Mouse (Mus musculus): Measurements from ENCODE around the gene Igdcc3. TPM values are rescaled to one million over a fixed set of nuclear protein-coding genes. Genes with fewer than 3 reads are reported as not detected.
A peak's percentile ranks its signal among the peaks of the same experiment; 100 is the strongest.

Gene Igdcc3
- polyA plus RNA-seq (2016; fragmentation: Nextera tagmentation; extraction: Ambion mirVana) = 230 and 420 TPM in 2 replicates

- peaks cover 81% of the 10 kb centered on the region for H3K4me1 ChIP-seq
- under 1% methylated on average over 45 of the region's 48 CpGs for WGBS
- H3K9me3 ChIP-seq (replicated peaks) = no peaks in the 10 kb centered on the region
- peak within 1 kb of the TSS; percentile 79 for H3K4me3 ChIP-seq
- DNase-seq (ENCODE audit: low spot score) = peak; percentile 88
- H3K27me3 ChIP-seq (ENCODE audit: low read depth, poor library complexity, severe bottlenecking) = no peaks in the 10 kb centered on the region
- H3K27ac ChIP-seq = peak within 1 kb of the TSS; percentile 98
- peaks cover 35% of the 10 kb centered on the region for H3K36me3 ChIP-seq
Observed at GRCm38 (mm10) chr9:65140936-65141305, at the start of gene Igdcc3. Gene Igdcc3, plus strand, starts transcription at chr9:65141189.

- Histone ChIP-seq H3K4me3 (no peak overlapping the region), H3K27me3 (ENCODE audit: low read depth, poor library complexity, severe bottlenecking) (no peaks in the 10 kb centered on the region), H3K4me1 (0 out of 2 replicates have a peak, but pooled peaks cover 6% of the 10 kb centered on the region), H3K9me3 (replicated peaks) (no peaks in the 10 kb centered on the region), H3K27ac (peak overlapping the region; percentile 32; the same call in 1 of the 2 replicates), H3K36me3 (no peaks in the 10 kb centered on the region)
- WGBS = 62% methylated on average over 6 of the region's 6 CpGs
- no peak for DNase-seq (ENCODE audit: low spot score)
Observed at GRCm38 (mm10) chr9:65094237-65094636, 46.8 kb upstream of the Igdcc3 start.

- H3K4me1 ChIP-seq = peaks cover 46% of the 10 kb centered on the region
- no peaks in the 10 kb centered on the region for H3K27me3 ChIP-seq (ENCODE audit: low read depth, poor library complexity, severe bottlenecking)
- DNase-seq (ENCODE audit: low spot score) = peak; percentile 74
- no peaks in the 10 kb centered on the region for H3K9me3 ChIP-seq (replicated peaks)
- H3K4me3 ChIP-seq = peak within 1 kb of the TSS; percentile 90
- H3K36me3 ChIP-seq = no peaks in the 10 kb centered on the region
- WGBS = 9% methylated on average over 75 of the region's 76 CpGs
- peak within 1 kb of the TSS; percentile 91 for H3K27ac ChIP-seq
Observed at GRCm38 (mm10) chr9:65100991-65101685, 39.9 kb upstream of the Igdcc3 start, which contains the start of gene Igdcc4. Gene Igdcc4, plus strand, starts transcription at chr9:65101486.

GRCm38 (mm10) chr9:65101686-65102376 lies 39.2 kb upstream of the Igdcc3 start:
- no peaks in the 10 kb centered on the region for H3K27me3 ChIP-seq (ENCODE audit: low read depth, poor library complexity, severe bottlenecking)
- no peaks in the 10 kb centered on the region for H3K9me3 ChIP-seq (replicated peaks)
- WGBS = under 1% methylated on average over 36 of the region's 39 CpGs
- H3K4me1 ChIP-seq = peaks cover 49% of the 10 kb centered on the region
- peak overlapping the region; percentile 90 for H3K4me3 ChIP-seq
- no peak for DNase-seq (ENCODE audit: low spot score)
- peak overlapping the region; percentile 91 for H3K27ac ChIP-seq
- no peaks in the 10 kb centered on the region for H3K36me3 ChIP-seq

- H3K9me3 ChIP-seq (replicated peaks) = no peaks in the 10 kb centered on the region
- H3K27ac ChIP-seq = peak overlapping the region; percentile 91
- DNase-seq (ENCODE audit: low spot score) = peak; percentile 79
- peaks cover 49% of the 10 kb centered on the region for H3K4me1 ChIP-seq
- H3K36me3 ChIP-seq = no peaks in the 10 kb centered on the region
- 2% methylated on average over 35 of the region's 36 CpGs for WGBS
- peak overlapping the region; percentile 90 for H3K4me3 ChIP-seq
- no peaks in the 10 kb centered on the region for H3K27me3 ChIP-seq (ENCODE audit: low read depth, poor library complexity, severe bottlenecking)
Observed at GRCm38 (mm10) chr9:65102377-65103172, 38.4 kb upstream of the Igdcc3 start.

- 25% methylated on average over 8 of the region's 8 CpGs for WGBS
- H3K27ac ChIP-seq = peak overlapping the region; percentile 91
- H3K9me3 ChIP-seq (replicated peaks) = no peaks in the 10 kb centered on the region
- no peak for DNase-seq (ENCODE audit: low spot score)
- H3K4me1 ChIP-seq = peaks cover 49% of the 10 kb centered on the region
- no peaks in the 10 kb centered on the region for H3K27me3 ChIP-seq (ENCODE audit: low read depth, poor library complexity, severe bottlenecking)
- peak overlapping the region; percentile 90 for H3K4me3 ChIP-seq
- no peaks in the 10 kb centered on the region for H3K36me3 ChIP-seq
Observed at GRCm38 (mm10) chr9:65103173-65103752, 37.7 kb upstream of the Igdcc3 start.

GRCm38 (mm10) chr9:65106821-65107220 lies 34.2 kb upstream of the Igdcc3 start:
- WGBS = 83% methylated on average over 4 of the region's 4 CpGs
- Histone ChIP-seq H3K9me3 (replicated peaks) (no peaks in the 10 kb centered on the region), H3K4me1 (peaks cover 55% of the 10 kb centered on the region), H3K36me3 (no peaks in the 10 kb centered on the region), H3K27ac (no peak overlapping the region), H3K27me3 (ENCODE audit: low read depth, poor library complexity, severe bottlenecking) (peaks cover 7% of the 10 kb centered on the region), H3K4me3 (no peak overlapping the region)
- no peak for DNase-seq (ENCODE audit: low spot score)

GRCm38 (mm10) chr9:65107893-65108292 lies 33.1 kb upstream of the Igdcc3 start:
- H3K9me3 ChIP-seq (replicated peaks) = no peaks in the 10 kb centered on the region
- H3K27me3 ChIP-seq (ENCODE audit: low read depth, poor library complexity, severe bottlenecking) = peaks cover 7% of the 10 kb centered on the region
- no peak overlapping the region for H3K4me3 ChIP-seq
- peaks cover 44% of the 10 kb centered on the region for H3K4me1 ChIP-seq
- H3K36me3 ChIP-seq = no peaks in the 10 kb centered on the region
- WGBS = 86% methylated on average over 1 of the region's 1 CpGs
- no peak for DNase-seq (ENCODE audit: low spot score)
- H3K27ac ChIP-seq = no peak overlapping the region

GRCm38 (mm10) chr9:65109132-65110072 lies 31.6 kb upstream of the Igdcc3 start:
- Histone ChIP-seq H3K4me3 (peak overlapping the region; percentile 35), H3K9me3 (replicated peaks) (no peaks in the 10 kb centered on the region), H3K4me1 (peaks cover 31% of the 10 kb centered on the region), H3K27ac (peak overlapping the region; percentile 70), H3K36me3 (peaks cover 6% of the 10 kb centered on the region; the same call in 1 of the 2 replicates), H3K27me3 (ENCODE audit: low read depth, poor library complexity, severe bottlenecking) (peaks cover 7% of the 10 kb centered on the region)
- DNase-seq (ENCODE audit: low spot score) = peak; percentile 63
- WGBS = 10% methylated on average over 24 of the region's 24 CpGs

- WGBS = 86% methylated on average over 5 of the region's 5 CpGs
- Histone ChIP-seq H3K27me3 (ENCODE audit: low read depth, poor library complexity, severe bottlenecking) (peaks cover 7% of the 10 kb centered on the region), H3K27ac (no peak overlapping the region), H3K4me1 (peaks cover 19% of the 10 kb centered on the region), H3K36me3 (peaks cover 21% of the 10 kb centered on the region), H3K4me3 (no peak overlapping the region), H3K9me3 (replicated peaks) (no peaks in the 10 kb centered on the region)
- DNase-seq (ENCODE audit: low spot score) = no peak
Observed at GRCm38 (mm10) chr9:65111698-65112097, 29.3 kb upstream of the Igdcc3 start.

- H3K27ac ChIP-seq = no peak overlapping the region
- no peak for DNase-seq (ENCODE audit: low spot score)
- peaks cover 2% of the 10 kb centered on the region for H3K27me3 ChIP-seq (ENCODE audit: low read depth, poor library complexity, severe bottlenecking)
- peaks cover 16% of the 10 kb centered on the region for H3K4me1 ChIP-seq
- H3K4me3 ChIP-seq = no peak overlapping the region
- H3K36me3 ChIP-seq = peaks cover 29% of the 10 kb centered on the region
- WGBS = 89% methylated on average over 2 of the region's 2 CpGs
- H3K9me3 ChIP-seq (replicated peaks) = no peaks in the 10 kb centered on the region
Observed at GRCm38 (mm10) chr9:65113694-65114093, 27.3 kb upstream of the Igdcc3 start.

Measured in limb, embryonic 10.5 days (tissue).